Mouse (Mus musculus): ENCODE results near the gene Fam160a1.

DNA sequence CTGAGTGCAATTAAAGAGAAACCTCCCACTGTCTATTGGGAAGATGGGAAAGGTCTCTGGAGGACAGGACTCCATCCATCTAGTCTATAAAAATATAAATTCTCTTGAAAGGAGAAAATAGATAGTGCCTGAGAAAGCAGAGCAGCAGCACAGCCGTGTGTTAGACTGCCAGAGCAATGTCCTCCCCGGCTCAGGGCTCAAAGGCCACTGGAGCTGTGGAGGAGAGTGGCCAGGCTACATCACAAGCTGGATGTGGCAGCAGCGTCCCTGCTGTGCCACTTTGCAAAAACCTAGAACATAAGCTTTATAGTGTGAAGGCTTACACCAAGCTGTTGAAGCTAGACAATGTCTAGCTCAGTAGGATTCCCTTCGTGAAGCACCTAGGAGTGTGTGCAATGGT lies 67.7 kb downstream of the Fam160a1 start:
- TF ChIP-seq CTCF (IDR thresholded peaks at IDR 0.05; ENCODE audit: low read depth) (no peak), EP300 (optimal IDR thresholded peaks at IDR 0.05) (no peak)
